In genomic region chr19:56433581-56433980, GRCm38 (mm10) we compare ENCODE assay signal across 31 mouse cellular contexts. TPM values are rescaled to one million over a fixed set of nuclear protein-coding genes. Genes with fewer than 3 reads are reported as not detected.
"Had no signal": no experiment of that assay in that cellular context is flagged by ENCODE, and none has a peak within 500 bp of the region (broad histone marks: within the 10 kb centered on the region; RNA-seq: fewer than 3 reads in every experiment).

No protein-coding gene starts in this region.

- H3K9ac ChIP-seq: embryonic facial prominence, embryonic 12.5 days; embryonic facial prominence, embryonic 13.5 days; embryonic facial prominence, embryonic 15.5 days; forebrain, embryonic 12.5 days; forebrain, embryonic 13.5 days; forebrain, embryonic 15.5 days; forebrain, postnatal 0 days had no signal

- H3K27me3 ChIP-seq: embryonic facial prominence, embryonic 12.5 days; embryonic facial prominence, embryonic 13.5 days; embryonic facial prominence, embryonic 15.5 days; forebrain, embryonic 12.5 days; forebrain, embryonic 13.5 days; forebrain, embryonic 15.5 days had no signal

- ATAC-seq: forebrain, embryonic 13.5 days; forebrain, embryonic 14.5 days; forebrain, embryonic 15.5 days; forebrain, embryonic 16.5 days; forebrain, postnatal 0 days had no signal

- H3K4me3 ChIP-seq: embryonic facial prominence, embryonic 10.5 days; embryonic facial prominence, embryonic 12.5 days; embryonic facial prominence, embryonic 13.5 days; embryonic facial prominence, embryonic 15.5 days; erythroblast, embryonic 14.5 days; forebrain, embryonic 10.5 days; forebrain, embryonic 12.5 days; forebrain, embryonic 13.5 days; forebrain, embryonic 15.5 days; gastrocnemius, adult 2 months; heart, adult 2 months had no signal

- H3K4me2 ChIP-seq: embryonic facial prominence, embryonic 12.5 days; embryonic facial prominence, embryonic 13.5 days; embryonic facial prominence, embryonic 15.5 days; forebrain, embryonic 12.5 days; forebrain, embryonic 13.5 days; forebrain, embryonic 15.5 days had no signal

- DNase-seq: cerebellum, adult 2 months; cerebellum, adult 8-10 months; cerebellum, adult 9-10 months; cerebellum, adult 9-11 months; cerebellum, postnatal 10 days; cerebellum, postnatal 14 days; cerebellum, postnatal 25 days; cerebellum, postnatal 36 days; embryo, embryonic 11 days; forebrain, postnatal 0 days; gastrocnemius, adult 2 months; gastrocnemius, postnatal 10 days; gastrocnemius, postnatal 14 days; gastrocnemius, postnatal 25 days; gastrocnemius, postnatal 36 days; heart, adult 2 months had no signal

- H3K4me1 ChIP-seq: forebrain, embryonic 12.5 days; forebrain, embryonic 13.5 days; forebrain, embryonic 15.5 days had no signal

- H3K36me3 ChIP-seq: forebrain, embryonic 12.5 days; forebrain, embryonic 15.5 days had no signal

- H3K27ac ChIP-seq: embryonic facial prominence, embryonic 10.5 days; embryonic facial prominence, embryonic 12.5 days; embryonic facial prominence, embryonic 13.5 days; embryonic facial prominence, embryonic 15.5 days; forebrain, embryonic 10.5 days; forebrain, embryonic 12.5 days; forebrain, embryonic 13.5 days; forebrain, embryonic 15.5 days; gastrocnemius, adult 2 months; heart, adult 2 months had no signal

- H3K9me3 ChIP-seq: embryonic facial prominence, embryonic 10.5 days; embryonic facial prominence, embryonic 12.5 days; embryonic facial prominence, embryonic 13.5 days; embryonic facial prominence, embryonic 15.5 days; forebrain, embryonic 10.5 days; forebrain, embryonic 12.5 days; forebrain, embryonic 13.5 days; forebrain, embryonic 15.5 days had no signal

RNA-seq across cellular contexts. Expression of gene Plekhs1, which starts 27.9 kb away (rescaled TPM):
- total RNA-seq: common myeloid progenitor, adult 5-6 weeks; gastrocnemius, adult 18-20 months; gastrocnemius, postnatal 25 days; granulocyte monocyte progenitor cell, adult 5-6 weeks had no signal
- polyA plus RNA-seq: erythroblast, embryonic 14.5 days had no signal

RNA-seq across cellular contexts. Expression of gene Nrap, which starts 43.7 kb away (rescaled TPM):
- polyA plus RNA-seq: embryonic facial prominence, embryonic 11.5 days had no signal
